Mouse (Mus musculus) bone marrow macrophage, adult 2 months (primary cell): ENCODE measurements around the gene Mrpl21.

Experiments used
- CTCF ChIP-seq: IDR thresholded peaks from 2 replicates; pipeline ENCODE4 v1.5.1; 2012; ENCODE audit warnings: low read depth, mild to moderate bottlenecking, low read length, moderate library complexity
- POLR2A ChIP-seq: IDR thresholded peaks from 2 replicates; pipeline ENCODE4 v1.6.1; 2012; ENCODE audit warnings: mild to moderate bottlenecking, low read depth, low read length, borderline replicate concordance

DNA sequence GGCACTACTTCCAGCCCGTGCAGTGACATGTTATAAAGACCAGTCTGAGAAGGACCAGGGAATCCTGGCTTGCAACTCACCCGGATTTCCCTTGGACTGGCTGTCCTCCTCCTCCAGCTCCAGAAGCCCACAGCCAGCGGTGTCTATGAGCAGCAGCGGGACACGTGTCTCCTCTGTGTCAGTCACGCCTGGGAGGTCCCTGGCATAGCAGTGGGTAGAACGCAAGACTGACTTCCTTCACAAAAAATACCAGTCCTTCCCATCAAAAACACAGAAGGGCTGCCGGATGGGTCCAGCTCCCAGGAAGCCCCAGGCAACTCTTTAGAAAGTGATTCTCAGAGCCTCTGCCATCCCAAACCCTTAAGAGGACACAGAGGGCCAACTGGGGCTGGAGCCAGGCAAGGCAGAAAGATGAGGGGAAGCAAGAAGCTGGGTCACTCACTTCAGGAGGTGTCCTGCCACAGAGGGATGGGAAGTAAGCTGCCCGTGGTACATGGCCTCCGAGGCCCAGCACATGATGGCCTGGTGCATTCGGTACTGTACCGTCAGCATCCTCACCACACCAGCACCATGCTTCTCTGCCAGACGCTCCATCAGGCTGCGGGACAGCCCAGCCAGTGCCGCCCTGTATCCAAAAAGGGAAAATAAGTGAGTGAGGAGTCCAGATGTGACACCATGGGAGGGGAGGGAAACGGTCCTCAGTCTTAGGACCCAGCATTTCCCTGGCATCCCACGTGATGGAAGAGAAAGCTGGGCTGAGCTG is 14.3 kb upstream of the Mrpl21 start:
- TF ChIP-seq POLR2A = no peak
- no peak for TF ChIP-seq CTCF
